Mouse (Mus musculus) heart, adult 8-10 months (tissue): Measurements from ENCODE around the gene Cst6. TPM values are rescaled to one million over a fixed set of nuclear protein-coding genes. Genes with fewer than 3 reads are reported as not detected.

Source experiments
- DNase-seq: peaks from one replicate; pipeline ENCODE4 v3.0.0; 2022; ENCODE audit warnings: low spot score
- total RNA-seq, 4 experiments: library from RNA; stranded (reverse); gene quantifications; 2 replicates each; pipeline ENCODE4 v1.2.4; 2022

Gene Cst6
- total RNA-seq, 4 experiments from 2014 or later: 17.0 to 27.2 (median 23.5) TPM

GRCm38 (mm10) chr19:5348526-5349501, 560 bp downstream of the Cst6 start:
- peak; percentile 45 for DNase-seq

- no peak for DNase-seq
Observed at GRCm38 (mm10) chr19:5348064-5348463, 1.3 kb downstream of the Cst6 start.

GRCm38 (mm10) chr19:5345297-5346131, 3.9 kb downstream of the Cst6 start:
- peak; percentile 84 for DNase-seq

- DNase-seq: peak; percentile 69
Observed at GRCm38 (mm10) chr19:5341360-5341759, 8.0 kb downstream of the Cst6 start.

GRCm38 (mm10) chr19:5337975-5338374, 11.4 kb downstream of the Cst6 start:
- DNase-seq: peak; percentile 77

- DNase-seq: no peak
Observed at GRCm38 (mm10) chr19:5335441-5335840, 13.9 kb downstream of the Cst6 start, which contains the start of gene Catsper1. TSS of gene Catsper1 (plus strand) at chr19:5335741.

GRCm38 (mm10) chr19:5334741-5335140, 14.6 kb downstream of the Cst6 start:
- no peak for DNase-seq

GRCm38 (mm10) chr19:5327970-5328369, 21.4 kb downstream of the Cst6 start:
- no peak for DNase-seq

GRCm38 (mm10) chr19:5323801-5324200, 25.6 kb downstream of the Cst6 start:
- DNase-seq: no peak

GRCm38 (mm10) chr19:5313189-5313588, 36.2 kb downstream of the Cst6 start:
- no peak for DNase-seq

- DNase-seq: no peak
Observed at GRCm38 (mm10) chr19:5309025-5309424, 40.3 kb downstream of the Cst6 start.

- DNase-seq: no peak
Observed at GRCm38 (mm10) chr19:5306968-5307734, 42.2 kb downstream of the Cst6 start.

- no peak for DNase-seq
Observed at GRCm38 (mm10) chr19:5306279-5306678, 43.1 kb downstream of the Cst6 start.

GRCm38 (mm10) chr19:5302455-5302854, 46.9 kb downstream of the Cst6 start:
- DNase-seq: peak; percentile 48

GRCm38 (mm10) chr19:5300588-5300987, 48.8 kb downstream of the Cst6 start:
- no peak for DNase-seq

- DNase-seq: no peak
Observed at GRCm38 (mm10) chr19:5297903-5298800, 51.2 kb downstream of the Cst6 start, which contains the start of gene Gal3st3. TSS of gene Gal3st3 (plus strand) at chr19:5298331.

GRCm38 (mm10) chr19:5296630-5297029, 52.7 kb downstream of the Cst6 start:
- DNase-seq: no peak

- no peak for DNase-seq
Observed at GRCm38 (mm10) chr19:5295736-5296075, 53.7 kb downstream of the Cst6 start.

GRCm38 (mm10) chr19:5294972-5295735, 54.2 kb downstream of the Cst6 start, which contains the start of gene Sf3b2:
TSS of gene Sf3b2 (minus strand) at chr19:5295455.
- DNase-seq: peak; percentile 99
